Mouse (Mus musculus) cerebellum, adult 2 months (tissue): ENCODE results near the gene Mpzl1. TPM values are rescaled to one million over a fixed set of nuclear protein-coding genes. Genes with fewer than 3 reads are reported as not detected.

Experiments
- DNase-seq, 2 experiments: peaks; one replicate each; pipeline ENCODE4 v3.0.0; 2021
- H3K27ac ChIP-seq: fragments of 200-500 bp; 2 replicates; pipeline ENCODE4 v1.5.1; 2012; ENCODE audit warnings: low read length, control low read depth, inconsistent platforms; ENCODE audit not compliant: insufficient read depth
- H3K27me3 ChIP-seq: fragments of 200-500 bp; 2 replicates; pipeline ENCODE4 v1.6.1; 2012; ENCODE audit warnings: inconsistent platforms, mild to moderate bottlenecking, low read length, moderate library complexity; ENCODE audit not compliant: control insufficient read depth, insufficient read depth
- H3K4me1 ChIP-seq: fragments of 200-500 bp; 2 replicates; pipeline ENCODE4 v1.6.1; 2011; ENCODE audit warnings: low read length; ENCODE audit not compliant: control insufficient read depth, insufficient read depth
- H3K4me3 ChIP-seq: fragments of 200-500 bp; replicated peaks from 2 replicates; pipeline ENCODE3; 2011; ENCODE audit warnings: mild to moderate bottlenecking, low read depth, low read length, control low read depth; ENCODE audit not compliant: insufficient read depth
- CTCF ChIP-seq: fragments of 200-500 bp; IDR thresholded peaks from 2 replicates; pipeline ENCODE4 v1.5.1; 2011; ENCODE audit warnings: low read depth, mild to moderate bottlenecking, control low read depth, low read length, moderate library complexity, borderline replicate concordance; ENCODE audit not compliant: insufficient read depth
- POLR2A ChIP-seq: fragments of 200-500 bp; IDR thresholded peaks from 2 replicates; pipeline ENCODE4 v1.6.1; 2011; ENCODE audit warnings: low read length, control low read depth, borderline replicate concordance; ENCODE audit not compliant: insufficient read depth
- WGBS: fragments of 180-500 bp; shearing (Covaris S2); methylation state at CpG from one replicate; pipeline ENCODE4 v1.1.7; 2018; 5-methylcytosine and 5-hydroxymethylcytosine counted together
- polyA plus RNA-seq: library from polyadenylated mRNA; depleted of rRNA; stranded (reverse); fragments of >200 nt; gene quantifications from 2 replicates; pipeline ENCODE4 v1.2.3, GENCODE M21; 2012

The Mpzl1 gene
- polyA plus RNA-seq, 1 experiment: 57.0 TPM

GRCm38 (mm10) chr1:165594699-165595421 lies 39.5 kb downstream of the Mpzl1 start:
- WGBS: 54% methylated on average over 15 of the region's 15 CpGs
- no peak for TF ChIP-seq CTCF
- TF ChIP-seq POLR2A: no peak
- H3K27me3 ChIP-seq: no peaks in the 10 kb centered on the region
- peak in 1 of 2 experiments; percentile 36 for DNase-seq
- no peak overlapping the region for H3K4me3 ChIP-seq
- H3K27ac ChIP-seq: no peak overlapping the region
- peaks cover 6% of the 10 kb centered on the region; the same call in 1 of the 2 replicates for H3K4me1 ChIP-seq

- Histone ChIP-seq H3K4me1 (peaks cover 8% of the 10 kb centered on the region), H3K27ac (peak overlapping the region; percentile 11; the same call in 1 of the 2 replicates), H3K27me3 (no peaks in the 10 kb centered on the region), H3K4me3 (no peak overlapping the region)
- DNase-seq: no peak
- no peak for TF ChIP-seq POLR2A
- TF ChIP-seq CTCF: no peak
- 56% methylated on average over 14 of the region's 14 CpGs for WGBS
Observed at GRCm38 (mm10) chr1:165592295-165593082, 41.8 kb downstream of the Mpzl1 start.

GRCm38 (mm10) chr1:165590760-165591159 lies 43.6 kb downstream of the Mpzl1 start:
- TF ChIP-seq POLR2A: no peak
- no peak for TF ChIP-seq CTCF
- Histone ChIP-seq H3K4me3 (no peak overlapping the region), H3K27me3 (no peaks in the 10 kb centered on the region), H3K4me1 (peaks cover 11% of the 10 kb centered on the region), H3K27ac (no peak overlapping the region)
- WGBS: 63% methylated on average over 8 of the region's 8 CpGs
- no peak for DNase-seq

- no peak overlapping the region for H3K4me3 ChIP-seq
- WGBS: 55% methylated on average over 10 of the region's 10 CpGs
- TF ChIP-seq CTCF: no peak
- TF ChIP-seq POLR2A: no peak
- DNase-seq: no peak
- no peaks in the 10 kb centered on the region for H3K27me3 ChIP-seq
- H3K4me1 ChIP-seq: peaks cover 8% of the 10 kb centered on the region
- no peak overlapping the region for H3K27ac ChIP-seq
Observed at GRCm38 (mm10) chr1:165589280-165590048, 44.9 kb downstream of the Mpzl1 start.

GRCm38 (mm10) chr1:165587845-165588244 lies 46.5 kb downstream of the Mpzl1 start:
- Histone ChIP-seq H3K27ac (no peak overlapping the region), H3K27me3 (no peaks in the 10 kb centered on the region), H3K4me1 (peaks cover 12% of the 10 kb centered on the region), H3K4me3 (no peak overlapping the region)
- TF ChIP-seq CTCF (no peak), POLR2A (no peak)
- DNase-seq: no peak
- WGBS: 84% methylated on average over 8 of the region's 8 CpGs

DNA sequence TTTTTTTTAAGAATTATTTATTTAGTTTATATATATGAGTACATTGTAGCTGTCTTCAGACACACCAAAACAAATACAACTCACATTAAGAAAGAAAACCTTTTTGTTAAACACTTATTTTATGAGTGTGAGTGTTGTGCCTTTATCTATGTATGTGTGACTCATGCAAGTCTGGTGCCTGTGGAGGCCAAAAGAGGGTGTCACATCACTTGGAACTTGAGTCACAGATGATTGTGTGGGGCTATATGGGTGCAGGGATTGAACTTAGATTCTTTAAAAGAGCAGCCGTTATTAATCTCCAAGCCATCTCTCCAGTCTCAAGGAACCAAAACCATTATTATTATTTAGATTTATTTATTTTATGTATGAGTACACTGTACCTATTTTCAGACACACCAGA lies 48.0 kb downstream of the Mpzl1 start:
- DNase-seq: no peak
- no peak overlapping the region for H3K27ac ChIP-seq
- no peak overlapping the region for H3K4me3 ChIP-seq
- 91% methylated on average over 1 of the region's 1 CpGs for WGBS
- H3K27me3 ChIP-seq: no peaks in the 10 kb centered on the region
- TF ChIP-seq CTCF: no peak
- no peak for TF ChIP-seq POLR2A
- peaks cover 9% of the 10 kb centered on the region for H3K4me1 ChIP-seq

- DNase-seq: no peak
- no peaks in the 10 kb centered on the region for H3K27me3 ChIP-seq
- 57% methylated on average over 14 of the region's 14 CpGs for WGBS
- peaks cover 9% of the 10 kb centered on the region for H3K4me1 ChIP-seq
- H3K4me3 ChIP-seq: peak overlapping the region; percentile 5
- no peak for TF ChIP-seq CTCF
- no peak for TF ChIP-seq POLR2A
- H3K27ac ChIP-seq: no peak overlapping the region
Observed at GRCm38 (mm10) chr1:165585389-165586104, 48.8 kb downstream of the Mpzl1 start.
